Mouse (Mus musculus) ovary, postnatal 36 days (tissue): ENCODE data around the gene Ranbp9.
A peak's percentile ranks its signal among the peaks of the same experiment; 100 is the strongest.

ENCODE experiments used
- DNase-seq: peaks from one replicate; pipeline ENCODE4 v3.0.0; 2022; ENCODE audit warnings: low spot score, mixed read lengths

The Ranbp9 gene

GRCm38 (mm10) chr13:43447721-43448120 is 33.4 kb downstream of the Ranbp9 start:
- DNase-seq, result no peak

- no peak for DNase-seq
Measured at GRCm38 (mm10) chr13:43445754-43446153, 35.3 kb downstream of the Ranbp9 start.

- DNase-seq, result no peak
Measured at GRCm38 (mm10) chr13:43444717-43445116, 36.4 kb downstream of the Ranbp9 start.

- no peak for DNase-seq
Measured at GRCm38 (mm10) chr13:43443706-43444105, 37.4 kb downstream of the Ranbp9 start.

DNA sequence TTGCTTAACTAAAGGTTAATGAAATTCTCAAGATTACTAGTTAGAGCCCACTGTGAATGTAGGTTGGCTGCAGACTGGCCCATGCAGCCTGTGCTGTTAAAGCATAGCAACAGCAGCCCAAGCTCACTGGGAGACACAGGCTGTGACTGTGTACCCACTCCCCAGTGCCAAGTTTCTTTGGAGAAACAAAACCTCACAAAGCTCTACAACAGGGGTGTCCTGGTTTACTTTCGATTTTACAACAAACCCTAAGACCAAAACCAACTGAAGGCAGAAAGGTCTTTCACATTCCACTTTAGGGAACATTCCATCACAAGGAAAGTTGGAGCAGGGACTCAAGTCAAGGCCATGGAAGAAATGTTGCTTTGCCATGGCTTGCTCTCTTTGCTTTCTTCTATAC is 38.5 kb downstream of the Ranbp9 start:
- DNase-seq, result no peak

DNA sequence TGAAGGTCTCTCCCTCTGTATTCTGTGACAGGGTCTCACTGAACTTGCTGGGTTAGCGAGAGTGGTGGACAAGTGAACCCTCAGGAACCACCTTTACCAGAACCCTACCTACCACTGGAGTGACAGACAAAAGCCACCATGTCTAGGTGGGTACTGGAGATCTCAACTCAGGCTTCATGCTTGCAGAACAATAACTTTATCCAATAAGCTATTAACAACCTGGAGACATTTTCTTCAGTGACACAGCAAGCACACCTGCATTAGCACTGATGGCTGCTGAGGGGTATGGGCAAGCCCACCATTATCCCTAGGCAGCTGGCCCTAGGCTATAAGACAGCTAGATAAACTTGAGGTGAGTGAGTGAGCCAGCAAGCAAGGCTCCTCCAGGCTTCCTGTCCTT is 40.7 kb downstream of the Ranbp9 start:
- no peak for DNase-seq

DNA sequence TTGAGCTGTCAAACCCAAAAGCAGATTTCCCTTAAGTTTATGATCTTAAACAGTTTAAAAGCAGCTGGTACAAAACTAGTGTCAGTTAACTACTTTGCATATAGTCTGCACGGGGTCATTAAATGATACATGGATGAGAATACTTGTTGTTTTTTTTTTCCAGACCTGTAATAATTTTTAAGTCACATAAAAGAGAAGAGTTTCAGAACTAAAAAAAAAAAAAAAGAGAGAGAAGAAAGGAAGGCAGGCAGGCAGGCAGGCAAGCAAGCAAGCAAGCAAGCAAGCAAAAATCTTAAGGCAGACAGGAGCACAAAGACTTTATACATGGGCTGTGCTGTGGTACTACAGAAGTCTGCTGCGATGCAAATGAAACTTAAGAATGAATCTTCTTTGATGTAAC is 47.7 kb downstream of the Ranbp9 start:
- no peak for DNase-seq

DNA sequence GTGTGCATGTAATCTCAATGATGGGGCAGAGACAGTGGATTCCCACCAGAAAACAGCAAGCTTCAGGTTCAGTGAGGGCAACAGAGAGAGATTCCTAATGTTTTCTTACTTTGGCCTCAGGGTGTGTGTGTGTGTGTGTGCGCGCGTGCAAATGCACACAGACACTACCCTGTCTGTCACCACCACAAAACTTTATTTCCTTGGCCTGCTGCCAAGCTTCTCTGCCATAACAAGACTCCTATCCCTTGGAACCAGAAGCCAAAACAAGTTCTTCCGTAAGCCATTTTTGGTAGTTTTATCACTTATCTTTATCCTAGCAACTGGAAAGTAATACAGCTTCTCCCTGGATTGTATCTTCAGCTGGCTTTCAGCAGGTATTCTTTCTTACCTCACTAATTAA is 52.6 kb downstream of the Ranbp9 start:
- no peak for DNase-seq

GRCm38 (mm10) chr13:43415249-43415648 is 65.8 kb downstream of the Ranbp9 start:
- no peak for DNase-seq

DNA sequence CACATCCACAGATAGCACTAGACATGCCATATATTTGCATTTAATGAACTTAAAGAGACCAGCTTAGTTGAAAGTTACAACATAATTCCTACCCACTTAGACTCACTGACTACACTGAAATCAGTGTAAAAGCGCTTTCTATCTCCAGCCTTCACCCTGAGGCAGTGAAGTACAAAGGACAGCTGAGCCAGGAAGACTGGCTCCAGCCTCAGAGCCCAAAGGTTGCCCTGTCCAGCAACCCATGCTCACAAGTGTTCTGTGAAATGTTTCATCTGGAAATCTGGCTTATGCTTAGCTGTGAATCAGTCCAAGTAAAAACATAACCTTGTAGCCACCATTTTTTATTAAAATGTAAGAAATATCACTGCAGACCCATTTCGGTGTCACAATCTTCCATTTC is 67.5 kb downstream of the Ranbp9 start:
- no peak for DNase-seq

GRCm38 (mm10) chr13:43412311-43412710 is 68.8 kb downstream of the Ranbp9 start:
- DNase-seq, result no peak

GRCm38 (mm10) chr13:43399576-43399975 is 81.5 kb downstream of the Ranbp9 start:
- DNase-seq, result no peak

DNA sequence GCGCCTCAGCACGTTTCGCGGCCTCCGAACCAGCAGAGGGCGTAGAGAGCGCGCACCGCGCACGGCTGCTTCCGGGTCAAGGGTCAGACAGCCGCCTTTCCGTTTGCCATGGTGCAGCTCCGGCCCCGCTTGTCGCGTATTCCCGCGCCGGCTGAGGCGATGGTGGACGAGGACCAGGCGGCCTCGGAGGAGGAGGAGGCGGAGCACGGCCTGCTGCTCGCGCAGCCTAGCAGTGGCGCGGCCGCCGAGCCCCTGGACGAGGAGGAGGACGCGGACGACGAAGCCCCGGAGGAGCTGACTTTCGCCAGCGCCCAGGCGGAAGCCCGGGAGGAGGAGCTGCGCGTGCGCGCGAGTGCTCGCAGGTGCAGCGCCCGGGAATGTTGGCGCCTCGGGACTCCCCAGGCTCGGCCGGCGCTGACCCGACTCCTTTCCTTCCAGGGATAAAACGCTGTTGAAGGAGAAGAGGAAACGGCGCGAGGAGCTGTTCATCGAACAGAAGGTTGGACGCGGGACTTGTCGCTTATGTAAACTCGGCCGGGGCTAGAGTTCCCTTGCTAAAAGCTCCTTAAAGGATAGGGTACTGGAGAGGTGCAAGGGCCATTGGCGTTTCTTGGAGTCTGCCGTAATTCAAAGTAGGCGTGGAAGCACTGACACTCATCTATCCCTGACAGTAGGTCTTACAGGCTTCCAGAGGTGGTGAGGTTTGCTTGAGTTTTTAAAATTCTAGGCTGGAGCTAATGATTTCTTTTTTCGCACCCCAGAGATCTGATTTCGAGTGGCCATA is 82.6 kb downstream of the Ranbp9 start, which contains the start of gene Nol7:
Gene Nol7 (plus strand): TSS at position 94 of the 784 bp plus-strand sequence.
- DNase-seq, result peak; percentile 93

GRCm38 (mm10) chr13:43397700-43398296 is 83.3 kb downstream of the Ranbp9 start:
- no peak for DNase-seq

- DNase-seq, result no peak
Measured at GRCm38 (mm10) chr13:43385321-43385720, 95.8 kb downstream of the Ranbp9 start.

DNA sequence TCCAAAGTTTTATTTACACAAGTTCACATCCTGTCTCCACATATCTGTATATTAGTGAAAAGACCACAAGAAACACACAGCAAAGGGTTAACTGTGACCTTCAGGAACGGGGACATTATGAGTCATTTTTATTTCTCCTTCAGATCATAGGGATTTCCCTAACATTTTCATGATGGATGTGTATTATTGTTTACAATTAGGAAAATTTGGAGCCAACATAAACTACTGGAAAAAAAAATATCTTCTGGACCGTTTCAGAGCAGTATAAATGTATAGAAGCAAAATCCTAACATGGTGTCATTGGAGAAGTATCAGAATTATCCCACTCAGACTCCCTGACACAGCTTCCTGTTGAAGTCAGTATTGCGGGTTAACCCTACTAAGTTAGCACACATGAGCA is 101.1 kb downstream of the Ranbp9 start:
- no peak for DNase-seq

- DNase-seq, result no peak
Measured at GRCm38 (mm10) chr13:43374918-43375432, 106.1 kb downstream of the Ranbp9 start.

DNA sequence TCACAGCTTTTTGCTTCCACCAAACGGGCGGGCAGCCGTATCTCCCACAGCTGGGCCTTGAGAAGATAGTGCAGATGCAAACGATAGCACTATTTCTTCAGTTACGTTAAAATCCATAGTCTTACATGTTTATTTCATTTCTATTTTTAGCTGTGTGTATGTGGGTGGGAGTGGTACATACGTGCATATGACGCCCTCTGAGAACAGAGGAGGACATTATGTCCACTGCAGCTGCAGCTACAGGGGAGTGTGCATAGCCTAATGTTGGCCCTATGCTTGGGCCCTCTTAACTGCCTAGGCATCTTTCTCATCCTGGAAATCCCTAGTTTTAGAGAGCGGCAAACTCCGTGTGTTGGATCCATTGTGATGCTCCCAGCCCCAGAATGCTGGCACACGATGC is 106.9 kb downstream of the Ranbp9 start:
- DNase-seq, result no peak

DNA sequence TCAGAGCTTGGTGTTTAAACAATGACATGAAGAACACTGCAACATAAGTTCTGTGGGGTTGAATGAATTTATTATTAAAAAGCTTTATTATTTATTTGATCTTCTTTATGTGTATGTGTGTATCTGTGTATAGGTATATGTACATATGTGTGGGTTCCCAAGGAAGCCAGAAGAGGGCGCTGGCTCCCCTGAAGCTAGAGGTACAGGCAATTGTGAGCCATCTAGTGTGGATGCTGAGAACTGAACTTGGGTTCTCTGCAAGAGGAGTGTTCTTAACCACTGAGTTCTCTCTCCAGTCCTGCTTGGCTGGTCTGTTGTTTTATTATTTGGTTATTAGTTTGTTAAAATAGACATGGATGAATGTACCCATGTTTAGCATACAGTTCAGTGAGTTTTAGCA is 108.2 kb downstream of the Ranbp9 start:
- no peak for DNase-seq

GRCm38 (mm10) chr13:43370063-43370462 is 111.0 kb downstream of the Ranbp9 start:
- no peak for DNase-seq

DNA sequence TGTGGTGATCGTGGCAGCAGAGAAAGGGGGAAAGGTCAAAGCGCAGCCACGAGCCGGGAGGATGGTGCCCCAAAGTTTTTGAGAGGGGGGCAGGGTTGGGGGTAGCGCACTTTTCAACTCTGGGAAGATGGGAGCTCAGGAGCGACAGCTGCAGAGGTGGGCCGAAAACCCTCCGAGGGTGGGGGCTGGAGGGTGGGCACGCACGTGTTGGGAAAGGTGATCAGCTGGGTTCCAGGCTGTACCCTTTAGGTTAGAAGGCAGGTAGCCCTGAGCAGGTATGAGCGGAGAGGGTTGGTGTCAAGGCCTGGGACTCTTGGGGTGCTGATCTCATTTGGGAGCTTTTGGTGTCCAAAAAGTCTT is 115.3 kb downstream of the Ranbp9 start:
- DNase-seq, result no peak

DNA sequence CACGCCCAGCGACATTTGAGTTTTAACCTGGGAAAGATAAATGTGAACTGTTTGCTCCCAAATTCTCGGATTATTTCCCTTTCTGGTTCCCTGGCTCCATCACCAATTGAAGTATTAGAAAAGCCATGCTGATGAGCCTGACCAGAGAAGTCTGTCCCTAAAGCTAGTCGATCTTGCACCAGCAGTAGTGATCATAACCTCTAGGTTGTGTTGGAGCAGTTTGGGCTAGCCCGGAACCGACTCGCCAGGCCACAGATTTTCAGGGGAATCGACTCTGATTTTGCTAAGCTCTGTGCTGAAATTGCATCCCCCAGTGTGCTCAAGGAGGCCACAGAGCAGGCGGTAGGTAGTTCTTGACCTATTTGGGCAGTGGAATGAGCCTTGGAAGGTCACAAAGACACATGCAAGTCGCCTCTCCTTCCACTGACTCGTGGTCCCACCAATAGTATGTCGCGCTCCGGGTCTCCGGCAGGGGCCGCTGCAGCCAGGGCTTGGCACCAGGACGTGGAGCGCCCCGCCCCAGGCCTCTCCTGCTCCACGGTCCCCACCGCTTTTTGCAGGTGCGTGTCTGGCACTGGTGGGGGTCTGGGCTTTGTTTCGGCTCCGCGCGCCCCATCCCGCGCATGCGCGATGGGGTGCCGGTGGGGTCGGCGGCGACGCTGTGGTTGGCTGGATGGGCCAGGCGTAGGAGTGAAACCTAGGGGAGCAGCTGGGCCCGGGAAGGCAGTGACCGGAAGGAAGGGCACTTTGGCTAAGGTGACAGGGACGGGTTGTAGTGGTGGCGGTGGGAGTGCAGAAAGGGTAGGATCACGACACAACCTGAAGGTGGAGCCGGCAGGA is 115.9 kb downstream of the Ranbp9 start, which contains the start of gene Sirt5:
Gene Sirt5 (plus strand): TSS at position 512 of the 840 bp plus-strand sequence.
- peak; percentile 89 for DNase-seq

GRCm38 (mm10) chr13:43362353-43362752 is 118.7 kb downstream of the Ranbp9 start:
- DNase-seq, result no peak
